Mouse (Mus musculus): Measurements from ENCODE around the gene Myb.

The Myb gene
- long read RNA-seq, experiment 1 = 0 reads
- long read RNA-seq, experiment 2 = 0 reads

DNA sequence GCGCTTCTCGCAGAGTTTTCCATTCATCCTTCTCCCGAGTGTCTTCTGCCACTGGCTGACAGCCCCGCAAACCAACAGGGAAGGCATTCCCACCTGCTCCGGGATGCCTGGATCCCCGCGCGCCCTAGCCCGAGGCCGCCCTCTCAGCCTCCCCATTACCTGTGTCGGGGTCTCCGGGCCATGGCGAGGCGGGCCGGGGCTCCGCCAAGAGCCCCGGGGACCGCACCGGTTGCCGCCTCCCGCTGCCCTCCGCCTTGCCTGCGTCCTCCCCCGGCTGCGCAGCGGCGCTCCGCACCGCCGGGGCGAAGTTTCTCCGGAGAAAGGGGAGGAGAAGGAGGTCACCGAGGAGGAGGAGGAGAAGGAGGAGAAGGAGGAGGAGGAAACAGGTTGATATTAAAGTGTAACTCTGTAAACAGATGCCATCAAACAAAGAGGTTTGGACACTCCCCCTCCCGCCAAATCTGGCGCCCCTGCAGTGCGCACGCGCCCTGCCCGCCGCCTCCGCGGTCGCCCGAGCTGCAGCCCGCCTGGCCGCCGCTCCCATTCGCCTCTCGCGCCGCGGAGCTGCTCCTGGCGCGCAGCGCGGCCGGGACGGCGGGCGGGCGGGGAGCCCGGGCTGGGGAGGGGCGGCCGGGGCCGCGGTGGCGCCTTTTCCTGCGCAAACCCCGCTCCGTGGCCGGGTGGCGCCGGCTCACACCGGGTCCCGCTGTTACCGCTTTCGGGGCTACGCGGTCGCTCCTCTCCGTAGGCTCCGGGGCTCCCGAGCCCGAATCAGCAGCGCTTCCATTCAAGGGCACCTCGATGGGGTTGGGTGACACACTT lies at the start of gene Myb:
Myb (minus strand) TSS at position 448 of the 822 bp plus-strand sequence.
- intact Hi-C loops (cut with DNase I) = no loop called here

- intact Hi-C loops (cut with DNase I) = no loop called here
Observed at GRCm38 (mm10) chr10:21207378-21207777, 46.6 kb upstream of the Myb start.

DNA sequence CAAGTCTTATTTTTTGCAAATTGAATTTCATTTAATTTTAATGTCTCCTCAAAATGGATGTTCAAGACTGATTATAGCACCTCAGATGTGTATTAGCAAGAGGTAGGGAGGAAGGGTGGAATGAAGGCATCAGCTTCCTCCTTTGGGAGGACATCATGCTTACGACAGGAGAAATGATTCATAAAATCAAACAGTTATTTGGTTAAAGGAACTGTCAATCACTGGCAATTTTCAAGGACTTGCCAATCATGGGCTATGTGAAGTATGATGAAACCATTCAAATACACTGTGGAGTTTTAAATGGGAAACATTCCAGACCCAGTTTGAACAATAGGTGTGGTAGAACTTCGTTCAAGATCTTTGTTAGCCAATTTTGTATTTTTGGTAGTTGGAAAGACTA lies 45.4 kb upstream of the Myb start:
- intact Hi-C loops (cut with DNase I) = no loop called here

GRCm38 (mm10) chr10:21204496-21205085 lies 43.8 kb upstream of the Myb start:
- intact Hi-C loops (cut with DNase I) = no loop called here

GRCm38 (mm10) chr10:21203886-21204285 lies 43.1 kb upstream of the Myb start:
- intact Hi-C loops (cut with DNase I) = no loop called here

DNA sequence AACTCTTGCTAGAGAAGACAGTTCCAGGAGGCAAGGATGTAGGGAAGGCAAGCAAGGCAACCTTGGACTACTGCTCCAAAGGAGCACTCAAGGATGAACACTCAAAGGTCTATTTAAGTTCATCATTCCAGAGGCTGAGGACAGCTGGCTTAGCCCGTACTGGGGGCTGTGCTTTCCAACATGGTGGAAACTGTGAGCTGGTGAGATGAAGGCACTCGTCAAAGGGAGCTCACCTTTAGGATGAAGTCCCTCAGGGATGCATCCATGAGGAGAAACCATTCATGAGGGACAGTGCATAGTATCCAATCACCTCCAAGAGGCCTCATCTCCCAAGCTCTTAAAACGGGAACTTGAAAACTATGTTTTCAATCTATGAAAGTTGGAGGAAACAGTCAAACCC lies 42.7 kb upstream of the Myb start:
- intact Hi-C loops (cut with DNase I) = no loop called here

DNA sequence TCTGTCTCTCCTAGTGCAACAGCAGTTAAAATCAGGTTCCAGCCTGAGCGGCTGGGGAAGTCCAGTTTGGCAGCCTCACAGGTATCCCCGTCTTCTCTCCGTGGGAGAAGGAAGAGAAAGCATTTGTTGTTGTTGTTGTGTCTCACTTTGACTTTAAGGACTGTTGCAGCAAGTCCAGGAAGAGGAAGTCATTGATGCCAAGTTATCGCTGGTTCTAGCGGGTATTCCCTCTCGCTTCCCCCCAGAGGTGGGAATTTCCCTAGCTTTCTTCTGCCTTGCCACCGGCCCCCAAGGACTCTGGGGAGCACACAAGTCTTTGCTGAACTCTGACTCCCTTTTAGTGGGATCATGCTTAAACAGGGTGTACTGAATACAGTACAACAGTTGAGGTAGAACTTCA lies 40.0 kb upstream of the Myb start:
- intact Hi-C loops (cut with DNase I) = no loop called here

DNA sequence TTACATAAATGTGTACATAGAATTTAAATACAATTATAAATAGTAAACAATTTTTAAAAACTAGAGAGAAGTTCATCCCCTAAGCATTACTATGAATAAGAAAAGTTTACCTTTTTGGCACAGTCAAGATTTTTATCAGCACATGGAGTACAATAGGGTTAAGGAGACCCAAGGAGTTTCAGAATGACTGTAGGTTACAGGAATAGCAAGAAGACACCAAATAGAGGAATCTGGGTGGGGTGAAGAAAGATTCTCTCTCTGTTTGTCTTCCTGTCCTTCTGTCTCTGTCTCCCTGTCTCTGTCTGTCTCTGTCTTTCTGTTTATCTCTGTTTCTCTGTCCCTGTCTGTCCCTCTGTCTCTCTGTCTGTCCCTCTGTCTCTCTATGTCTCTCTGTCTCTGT lies 39.5 kb upstream of the Myb start:
- intact Hi-C loops (cut with DNase I) = no loop called here

GRCm38 (mm10) chr10:21196646-21197116 lies 35.9 kb upstream of the Myb start:
- intact Hi-C loops (cut with DNase I) = no loop called here

DNA sequence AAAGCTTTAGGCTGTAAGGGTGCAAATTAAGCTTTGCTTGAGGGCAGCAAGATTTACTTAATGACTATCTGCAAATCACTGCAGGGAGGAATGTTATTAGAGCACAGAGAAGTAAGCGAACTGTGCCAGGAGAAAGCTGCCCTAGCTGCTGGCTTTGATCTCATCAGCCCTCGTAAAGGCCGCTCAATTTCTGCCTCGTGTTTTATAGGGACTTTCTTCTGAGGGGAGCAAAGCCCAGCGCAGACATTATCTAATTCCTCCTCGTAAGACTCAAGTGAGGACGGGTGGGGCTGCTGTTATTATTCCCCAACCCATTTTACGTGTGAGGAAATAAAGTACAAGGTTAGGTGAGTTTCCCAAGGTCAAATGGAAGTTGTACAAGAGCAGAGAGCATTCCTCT lies 34.8 kb upstream of the Myb start:
- intact Hi-C loops (cut with DNase I) = no loop called here

GRCm38 (mm10) chr10:21193935-21194505 lies 33.2 kb upstream of the Myb start:
- intact Hi-C loops (cut with DNase I) = no loop called here

DNA sequence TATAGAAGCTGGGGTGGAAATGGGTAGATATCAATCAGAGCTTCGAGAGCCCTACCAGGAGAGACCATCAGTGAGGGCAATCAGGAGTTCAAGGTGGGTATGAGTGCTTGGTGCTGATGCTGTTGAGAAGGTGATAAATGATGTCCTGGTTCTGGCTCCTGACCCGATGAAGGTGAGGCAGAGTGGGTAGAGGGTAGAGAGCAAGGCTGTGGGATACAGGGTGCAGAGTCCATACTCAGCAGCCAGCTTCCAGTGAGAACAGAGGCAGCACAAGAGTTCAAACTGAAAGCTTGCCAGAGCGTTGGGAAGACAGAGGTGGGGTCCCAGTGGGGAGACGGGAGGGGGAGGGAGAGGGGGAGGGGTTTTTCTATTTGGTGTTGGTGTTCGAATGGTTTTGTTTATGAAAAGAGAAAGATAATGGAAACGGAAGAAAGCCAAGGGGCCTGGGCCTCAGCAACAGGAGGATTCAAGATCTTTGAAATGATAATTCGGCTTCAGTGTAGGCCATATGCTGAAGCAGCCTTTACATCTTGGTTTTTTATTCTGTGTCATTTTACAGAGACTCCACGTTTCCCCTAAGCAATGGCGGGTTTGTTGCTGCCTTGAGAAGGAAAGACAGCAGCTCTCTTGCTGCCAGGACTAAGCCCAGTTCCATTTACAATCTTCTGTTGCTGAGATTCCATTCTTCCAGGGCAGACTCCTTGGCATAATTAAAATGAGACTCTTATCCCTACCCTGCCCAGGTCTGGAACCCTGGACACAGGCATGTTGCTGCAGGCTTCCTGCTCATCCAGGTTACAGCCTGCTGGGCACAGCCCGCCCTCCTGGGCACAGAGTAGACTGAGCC lies 32.5 kb upstream of the Myb start:
- intact Hi-C loops (cut with DNase I) = no loop called here

DNA sequence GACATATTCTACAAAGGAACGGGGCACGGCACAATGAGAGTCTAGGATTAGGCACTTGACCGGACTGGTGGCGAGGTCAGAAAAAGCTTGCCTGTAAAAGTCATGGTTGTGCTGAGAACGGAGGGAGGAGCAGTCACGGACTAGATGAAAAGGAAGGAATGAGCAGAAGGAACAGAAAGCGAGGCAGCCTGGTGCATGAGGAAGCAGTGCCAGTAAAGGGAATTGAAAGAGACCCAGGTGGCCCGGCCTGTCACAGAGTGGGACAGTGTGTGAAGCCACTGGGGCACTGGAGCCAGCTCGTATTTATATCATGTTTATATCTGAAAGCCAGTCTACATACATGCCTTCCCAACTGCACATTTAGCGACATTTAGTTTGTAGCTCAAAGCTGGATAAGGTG lies 31.7 kb upstream of the Myb start:
- intact Hi-C loops (cut with DNase I) = no loop called here

DNA sequence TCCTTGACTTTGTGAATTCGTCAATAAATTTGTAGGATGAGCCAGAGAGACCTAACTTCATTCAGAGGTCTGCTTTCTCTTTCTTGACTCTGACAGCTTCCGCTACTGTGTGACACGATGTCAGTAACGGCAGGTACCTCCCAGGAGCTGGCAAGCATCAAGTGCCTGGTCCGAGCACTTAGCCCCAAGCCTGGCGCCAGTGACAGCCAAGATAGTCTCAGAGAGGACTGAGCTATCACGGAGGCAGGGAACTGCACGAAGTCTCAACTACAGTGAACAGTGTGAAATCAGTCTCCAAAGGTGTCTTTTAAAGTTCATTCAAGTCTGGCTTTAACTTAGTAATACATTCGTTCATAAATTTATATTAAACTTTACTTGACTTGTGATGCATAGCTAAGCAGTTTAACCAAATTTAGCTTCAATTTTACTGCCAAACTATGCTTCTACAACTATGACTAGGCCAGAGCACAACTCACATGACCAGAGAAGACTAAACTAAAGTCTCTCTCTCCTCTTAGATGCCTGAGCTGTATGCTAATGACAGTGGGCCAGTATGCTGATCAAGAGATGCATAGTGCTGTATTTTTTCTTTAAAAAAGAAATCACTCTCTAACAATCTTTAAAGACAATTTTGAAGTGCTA lies 29.1 kb upstream of the Myb start:
- intact Hi-C loops (cut with DNase I) = loop anchor here (1.0 kb wide), 1 partner anchor 198 kb away; no protein-coding TSS in a partner anchor

DNA sequence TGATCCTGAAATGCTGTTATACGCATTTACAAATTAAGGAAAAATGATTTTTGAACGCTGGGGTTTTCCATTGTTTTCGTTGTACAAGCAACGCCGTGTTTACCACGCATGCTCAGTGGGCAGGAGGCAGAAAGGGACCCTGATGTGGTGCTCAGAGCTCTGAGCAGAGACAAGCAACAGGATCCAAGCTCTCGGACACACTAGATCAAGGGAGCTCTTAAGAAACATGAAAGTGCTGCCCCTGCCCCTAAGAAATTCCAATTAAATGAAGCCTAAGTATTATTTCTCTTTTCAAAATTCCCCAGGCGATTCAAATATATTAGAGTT lies 28.5 kb upstream of the Myb start:
- intact Hi-C loops (cut with DNase I) = loop anchor here (1.0 kb wide), 1 partner anchor 197 kb away; no protein-coding TSS in a partner anchor

GRCm38 (mm10) chr10:21188564-21189274 lies 27.9 kb upstream of the Myb start:
- intact Hi-C loops (cut with DNase I) = loop anchor here (1.0 kb wide), 1 partner anchor 196 kb away; no protein-coding TSS in a partner anchor

GRCm38 (mm10) chr10:21187847-21188246 lies 27.1 kb upstream of the Myb start:
- intact Hi-C loops (cut with DNase I) = no loop called here

DNA sequence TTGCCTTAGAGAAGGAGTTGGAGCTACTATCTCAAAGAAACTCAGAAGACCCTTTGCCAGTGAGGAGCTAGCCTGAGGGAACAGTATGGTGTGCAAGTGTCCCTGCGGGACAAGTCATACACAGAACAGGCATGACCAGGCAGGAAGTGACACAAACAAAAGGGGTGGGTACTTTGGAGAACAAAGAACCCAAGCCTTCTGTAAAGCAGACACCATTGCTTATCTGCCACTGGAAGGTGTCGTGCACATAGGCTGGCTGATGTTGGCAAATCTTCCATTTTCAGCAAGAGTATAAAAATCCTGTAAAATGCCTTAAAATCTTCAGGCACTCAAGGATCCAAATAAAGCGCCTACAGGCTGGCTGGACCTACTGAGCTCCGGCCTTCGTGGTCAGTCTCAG lies 25.9 kb upstream of the Myb start:
- intact Hi-C loops (cut with DNase I) = no loop called here

GRCm38 (mm10) chr10:21178711-21179110 lies 17.9 kb upstream of the Myb start:
- intact Hi-C loops (cut with DNase I) = no loop called here

DNA sequence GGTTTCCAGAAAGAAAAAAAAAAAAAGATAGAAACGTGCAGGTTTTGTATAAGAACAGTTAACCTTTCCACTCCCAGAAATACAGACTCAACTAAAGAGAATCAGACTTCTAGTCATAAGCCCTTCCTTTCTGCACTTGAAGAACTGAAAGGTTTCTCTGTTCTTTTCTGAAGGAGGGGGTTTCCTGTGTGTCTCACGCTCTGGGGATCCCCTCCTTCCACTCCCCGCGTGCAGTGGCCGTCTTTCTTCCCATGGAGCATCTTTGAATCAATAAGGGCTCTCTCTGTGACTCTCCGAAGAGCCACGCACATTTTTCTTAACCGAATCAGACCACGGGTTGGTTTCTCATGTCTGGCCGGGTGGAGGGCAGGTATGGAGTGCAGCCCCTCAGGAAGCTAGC lies 17.5 kb upstream of the Myb start:
- intact Hi-C loops (cut with DNase I) = no loop called here

Measured in adrenal gland (tissue).